Mouse (Mus musculus) ES-Bruce4 (cell line): ENCODE measurements around the gene Spdye4c. TPM values are rescaled to one million over a fixed set of nuclear protein-coding genes. Genes with fewer than 3 reads are reported as not detected.
A peak's percentile ranks its signal among the peaks of the same experiment; 100 is the strongest.

Source experiments
- H3K27ac ChIP-seq: 2 replicates; pipeline ENCODE4 v1.5.1; 2012; ENCODE audit warnings: low read length, inconsistent platforms; ENCODE audit not compliant: insufficient read depth
- H3K27me3 ChIP-seq: 2 replicates; pipeline ENCODE4 v1.6.1; 2012; ENCODE audit warnings: mild to moderate bottlenecking, low read length, inconsistent platforms; ENCODE audit not compliant: control insufficient read depth, poor library complexity, insufficient read depth, severe bottlenecking
- H3K36me3 ChIP-seq: 2 replicates; pipeline ENCODE4 v1.6.1; 2012; ENCODE audit warnings: inconsistent platforms, mild to moderate bottlenecking, low read length, moderate library complexity; ENCODE audit not compliant: control insufficient read depth, poor library complexity, insufficient read depth, severe bottlenecking
- H3K4me1 ChIP-seq: one replicate; pipeline ENCODE4 v1.8.1; 2011; ENCODE audit warnings: low read length; ENCODE audit not compliant: control insufficient read depth, insufficient read depth
- H3K4me3 ChIP-seq: 2 replicates; pipeline ENCODE4 v1.5.1; 2011; ENCODE audit warnings: low read depth, mild to moderate bottlenecking, low read length
- H3K9ac ChIP-seq: 2 replicates; pipeline ENCODE4 v1.6.1; 2012; ENCODE audit warnings: low read depth, mild to moderate bottlenecking, inconsistent platforms; ENCODE audit not compliant: poor library complexity, severe bottlenecking
- H3K9me3 ChIP-seq: replicated peaks from 2 replicates; pipeline ENCODE4 v1.6.1; 2012; ENCODE audit warnings: mild to moderate bottlenecking, low read length, inconsistent platforms; ENCODE audit not compliant: control insufficient read depth, poor library complexity, insufficient read depth, severe bottlenecking
- CTCF ChIP-seq: IDR thresholded peaks from one replicate; pipeline ENCODE4 v1.8.1; 2011; ENCODE audit warnings: low read depth, low read length
- EP300 ChIP-seq: IDR thresholded peaks from 2 replicates; pipeline ENCODE4 v1.6.1; 2011; ENCODE audit warnings: low read depth, low read length; ENCODE audit not compliant: insufficient read depth
- POLR2A ChIP-seq: IDR thresholded peaks from one replicate; pipeline ENCODE4 v1.8.1; 2011; ENCODE audit warnings: low read length; ENCODE audit not compliant: insufficient read depth
- polyA plus RNA-seq: library from polyadenylated mRNA; stranded (reverse); fragments of >200 nt; gene quantifications from 2 replicates; pipeline ENCODE4 v1.2.4, GENCODE M21; 2011; ENCODE audit warnings: low read depth; ENCODE audit not compliant: missing spikeins, insufficient read depth, insufficient read length

The Spdye4c gene
- polyA plus RNA-seq, 1 experiment: not detected

- no peaks in the 10 kb centered on the region for H3K36me3 ChIP-seq
- H3K27me3 ChIP-seq: no peaks in the 10 kb centered on the region
- TF ChIP-seq EP300 (no peak), CTCF (no peak)
- H3K4me1 ChIP-seq: peaks cover 2% of the 10 kb centered on the region
- H3K27ac ChIP-seq: no peak overlapping the region
- no peak overlapping the region for H3K4me3 ChIP-seq
- no peaks in the 10 kb centered on the region for H3K9me3 ChIP-seq
- no peak overlapping the region for H3K9ac ChIP-seq
Observed at GRCm38 (mm10) chr2:128549561-128549960, 41.4 kb upstream of the Spdye4c start.

DNA sequence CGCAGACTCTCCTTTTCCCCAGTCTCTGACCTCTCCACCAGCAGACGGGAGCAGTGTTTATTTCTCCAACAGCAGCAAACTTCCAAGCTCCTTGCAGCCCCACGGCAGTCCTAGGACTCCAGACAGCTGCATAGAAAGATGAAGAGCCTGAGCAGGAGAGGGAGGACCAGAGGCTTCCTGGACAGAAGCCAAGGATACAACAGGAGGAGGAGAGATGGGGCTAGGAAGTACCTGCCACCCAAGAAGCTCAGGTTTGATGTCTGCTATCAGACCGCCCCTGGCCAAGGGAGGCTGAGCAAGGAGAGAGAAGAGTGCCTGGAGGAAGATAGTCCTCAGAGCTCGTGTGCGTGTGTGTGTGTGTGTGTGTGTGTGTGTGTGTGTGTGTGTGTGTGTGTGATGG lies 41.0 kb upstream of the Spdye4c start:
- no peaks in the 10 kb centered on the region for H3K36me3 ChIP-seq
- no peak overlapping the region for H3K27ac ChIP-seq
- no peaks in the 10 kb centered on the region for H3K27me3 ChIP-seq
- peaks cover 2% of the 10 kb centered on the region for H3K4me1 ChIP-seq
- H3K9me3 ChIP-seq: no peaks in the 10 kb centered on the region
- TF ChIP-seq EP300 (no peak), CTCF (no peak), POLR2A (no peak)
- H3K4me3 ChIP-seq: no peak overlapping the region
- H3K9ac ChIP-seq: no peak overlapping the region

GRCm38 (mm10) chr2:128552080-128552791 lies 38.8 kb upstream of the Spdye4c start:
- Histone ChIP-seq H3K27ac (no peak overlapping the region), H3K4me3 (no peak overlapping the region)
- TF ChIP-seq POLR2A (no peak), EP300 (no peak), CTCF (no peak)

GRCm38 (mm10) chr2:128552798-128553720 lies 38.0 kb upstream of the Spdye4c start:
- Histone ChIP-seq H3K9ac (no peak overlapping the region), H3K4me1 (peaks cover 2% of the 10 kb centered on the region), H3K36me3 (no peaks in the 10 kb centered on the region), H3K27ac (no peak overlapping the region), H3K9me3 (no peaks in the 10 kb centered on the region), H3K27me3 (no peaks in the 10 kb centered on the region), H3K4me3 (no peak overlapping the region)
- TF ChIP-seq EP300 (no peak), POLR2A (no peak), CTCF (no peak)

More at GRCm38 (mm10) chr2:128552080-128552791, 38.8 kb upstream of the Spdye4c start:
- no peaks in the 10 kb centered on the region for H3K27me3 ChIP-seq
- H3K9me3 ChIP-seq: no peaks in the 10 kb centered on the region
- no peaks in the 10 kb centered on the region for H3K36me3 ChIP-seq
- peaks cover 2% of the 10 kb centered on the region for H3K4me1 ChIP-seq
- H3K9ac ChIP-seq: no peak overlapping the region

DNA sequence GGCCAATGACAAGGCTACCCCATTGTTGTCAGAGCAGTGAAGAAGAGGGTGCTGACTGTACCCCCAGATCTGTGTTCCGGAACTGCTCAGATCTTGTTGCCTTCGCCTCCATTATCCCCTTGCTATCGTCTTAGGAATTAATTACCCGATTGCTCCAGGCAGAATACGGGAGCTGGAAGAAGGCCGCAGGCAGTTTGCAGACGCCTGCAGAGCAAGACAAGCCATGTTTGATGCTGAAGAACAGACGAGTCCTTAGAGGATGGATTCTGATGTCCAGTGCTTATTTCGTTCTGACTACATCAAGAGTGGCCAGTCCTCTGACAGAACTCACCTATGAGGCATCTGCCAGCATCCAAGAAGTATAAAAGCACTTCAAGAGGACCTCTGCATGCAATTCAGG lies 35.9 kb upstream of the Spdye4c start:
- no peaks in the 10 kb centered on the region for H3K9me3 ChIP-seq
- no peak overlapping the region for H3K9ac ChIP-seq
- no peaks in the 10 kb centered on the region for H3K27me3 ChIP-seq
- no peaks in the 10 kb centered on the region for H3K36me3 ChIP-seq
- no peak for TF ChIP-seq POLR2A
- TF ChIP-seq CTCF: no peak
- TF ChIP-seq EP300: no peak
- H3K4me1 ChIP-seq: peaks cover 2% of the 10 kb centered on the region
- H3K4me3 ChIP-seq: no peak overlapping the region
- H3K27ac ChIP-seq: no peak overlapping the region

DNA sequence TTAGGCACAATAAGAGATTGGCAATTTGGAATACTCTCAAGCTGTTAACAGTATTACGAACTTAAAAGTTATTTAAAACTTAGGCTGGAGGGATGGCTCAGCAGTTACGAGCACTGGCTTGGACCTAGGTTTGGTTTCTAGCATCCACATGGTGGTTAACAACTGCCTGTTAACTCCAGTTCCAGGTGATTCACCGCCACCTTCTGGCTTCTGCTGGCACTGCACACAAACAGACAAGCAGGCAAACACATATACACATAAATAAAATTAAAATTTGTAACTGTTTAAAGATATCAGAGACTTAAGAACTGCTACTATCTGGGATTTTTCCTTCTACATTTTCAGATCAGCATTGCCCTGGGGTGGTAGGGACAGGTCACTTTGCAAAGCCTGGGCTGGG lies 26.8 kb upstream of the Spdye4c start:
- H3K9me3 ChIP-seq: no peaks in the 10 kb centered on the region
- H3K4me1 ChIP-seq: peaks cover 4% of the 10 kb centered on the region
- no peaks in the 10 kb centered on the region for H3K27me3 ChIP-seq

More for the DNA sequence above, 26.8 kb upstream of the Spdye4c start:
- Histone ChIP-seq H3K27ac (no peak overlapping the region), H3K4me3 (no peak overlapping the region), H3K36me3 (no peaks in the 10 kb centered on the region), H3K9ac (no peak overlapping the region)
- TF ChIP-seq EP300: no peak
- TF ChIP-seq CTCF: peak; percentile 47
- TF ChIP-seq POLR2A: no peak
